Mouse (Mus musculus): Measurements from ENCODE around the gene Frmd5. TPM values are rescaled to one million over a fixed set of nuclear protein-coding genes. Genes with fewer than 3 reads are reported as not detected.
"Not testable (repeated sequence)": the region's sequence is repeated elsewhere in the genome, so short reads cannot be mapped to it uniquely, and the experiment has no call there.

The Frmd5 gene
- polyA plus RNA-seq, 1 experiment: 1.5 TPM

GRCm38 (mm10) chr2:121505942-121506882 lies 300.7 kb downstream of the Frmd5 start, which contains the start of the genes Mfap1a and Wdr76:
Mfap1a (minus strand) TSS chr2:121506665.
Wdr76 (plus strand) TSS chr2:121506723.
- not testable (repeated sequence) for H3K4me1 ChIP-seq (ENCODE audit: control insufficient read depth, insufficient read depth, insufficient read length); H3K36me3 ChIP-seq (ENCODE audit: control insufficient read depth, insufficient read depth, low read length); H3K27me3 ChIP-seq (ENCODE audit: control insufficient read depth, insufficient read depth, low read length)
- Histone ChIP-seq H3K4me3 (ENCODE audit: extremely low read depth, insufficient read depth, insufficient read length) (peak within 1 kb of the TSS; percentile 81), H3K27ac (ENCODE audit: insufficient read depth, low read length) (peak within 1 kb of the TSS; percentile 89)
- TF ChIP-seq POLR2A (IDR thresholded peaks at IDR 0.05; ENCODE audit: low read depth, low read length): peak; percentile 94
- DNase-seq (ENCODE audit: low read depth in 1 of 2, low spot score in 2 of 2): peak; percentile 70 to 78
- WGBS: 3% methylated on average over 42 of the region's 42 CpGs

- not testable (repeated sequence) for H3K27ac ChIP-seq (ENCODE audit: insufficient read depth, low read length); DNase-seq (ENCODE audit: low read depth in 1 of 2, low spot score in 2 of 2); H3K4me1 ChIP-seq (ENCODE audit: control insufficient read depth, insufficient read depth, insufficient read length); H3K27me3 ChIP-seq (ENCODE audit: control insufficient read depth, insufficient read depth, low read length); H3K36me3 ChIP-seq (ENCODE audit: control insufficient read depth, insufficient read depth, low read length); H3K4me3 ChIP-seq (ENCODE audit: extremely low read depth, insufficient read depth, insufficient read length)
- WGBS: 100% methylated on average over 1 of the region's 6 CpGs
Measured at GRCm38 (mm10) chr2:121501550-121501949, 305.3 kb downstream of the Frmd5 start.

Other genes with a start within 250 kb of the Frmd5 start
- gene Casc4, start 59.9 kb upstream of the Frmd5 start, polyA plus RNA-seq (2012; rRNA removed): 1.6 and 3.8 TPM in 2 replicates
- 2.9 and 3.1 TPM in 2 replicates for gene Ctdspl2, start 148.9 kb upstream of the Frmd5 start, polyA plus RNA-seq (2012; rRNA removed)
- gene Mageb3, start 149.0 kb upstream of the Frmd5 start, polyA plus RNA-seq (2012; rRNA removed): not detected in 2 replicates
- 3.2 and 4.7 TPM in 2 replicates for gene Eif3j1, start 221.5 kb upstream of the Frmd5 start, polyA plus RNA-seq (2012; rRNA removed)

All from spleen, adult 2 months (tissue).